Mouse (Mus musculus) T-cell, adult 2 months (primary cell): ENCODE measurements at regions not wholly inside any gene's neighbourhood (a gene's known extent, or its start where the extent isn't known, plus 50 kb on each side); places are given as distances from the start of the nearest gene placed in this dataset.
"Not testable (repeated sequence)": the region's sequence is repeated elsewhere in the genome, so short reads cannot be mapped to it uniquely, and the experiment has no call there.

Experiments
- DNase-seq: peaks from one replicate; pipeline ENCODE4 v3.0.0; 2022; ENCODE audit warnings: low spot score

DNA sequence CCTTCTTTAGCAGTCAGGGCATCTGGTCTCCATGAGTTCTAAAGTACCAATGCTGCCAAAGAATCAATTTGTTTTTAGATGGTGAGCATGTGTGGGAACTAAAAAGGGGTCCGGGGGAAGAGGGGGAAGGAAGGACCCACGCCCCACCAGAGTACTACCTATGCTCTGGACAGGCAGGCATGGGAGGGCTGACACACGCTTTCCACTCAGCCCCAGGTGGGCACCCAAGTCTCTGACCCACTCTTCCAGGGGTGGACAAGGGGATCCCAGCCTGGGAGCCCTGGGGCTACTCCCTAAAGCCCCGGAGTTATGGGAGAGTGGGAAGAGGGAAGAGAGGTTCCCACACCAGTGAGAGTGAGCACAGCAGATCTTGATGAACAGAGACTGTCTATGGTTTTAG is 1446.9 kb downstream of the Zfp704 start:
- no peak for DNase-seq

DNA sequence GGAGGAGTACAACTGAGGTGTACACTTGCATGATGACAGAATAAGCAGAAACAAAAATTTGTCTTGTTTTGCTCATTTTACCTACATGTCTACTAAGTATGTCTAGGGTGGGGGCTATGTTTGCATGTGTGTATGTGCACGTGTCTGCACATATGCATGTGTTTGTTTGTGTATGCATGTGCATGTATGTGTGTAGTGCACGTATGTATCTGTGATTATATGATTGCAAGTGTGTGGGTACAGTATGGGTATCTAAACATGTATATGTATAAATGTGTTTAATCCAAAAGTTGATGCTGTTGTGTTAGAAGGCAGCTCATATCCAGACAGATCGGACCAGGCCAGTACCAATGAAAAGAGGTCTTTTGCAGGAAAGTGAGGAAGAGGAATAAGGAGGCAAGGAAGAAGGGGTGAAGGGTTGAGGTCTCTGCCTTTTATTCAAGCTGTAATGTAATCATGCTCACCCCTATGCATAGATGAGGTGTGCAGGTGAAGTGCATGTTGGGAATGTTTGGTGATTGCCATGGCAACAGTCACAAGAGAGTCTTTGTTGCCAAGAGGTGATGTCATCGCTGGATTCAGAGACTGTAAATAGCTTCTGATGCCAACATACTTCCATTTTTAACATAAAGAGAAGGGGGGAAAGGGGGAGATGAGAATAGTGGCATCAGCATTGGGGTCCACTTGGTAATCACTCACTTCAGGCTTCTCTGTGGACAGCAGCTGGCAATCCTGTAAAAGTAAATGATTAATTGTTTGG is 1447.7 kb downstream of the Zfp704 start:
- no peak for DNase-seq

DNA sequence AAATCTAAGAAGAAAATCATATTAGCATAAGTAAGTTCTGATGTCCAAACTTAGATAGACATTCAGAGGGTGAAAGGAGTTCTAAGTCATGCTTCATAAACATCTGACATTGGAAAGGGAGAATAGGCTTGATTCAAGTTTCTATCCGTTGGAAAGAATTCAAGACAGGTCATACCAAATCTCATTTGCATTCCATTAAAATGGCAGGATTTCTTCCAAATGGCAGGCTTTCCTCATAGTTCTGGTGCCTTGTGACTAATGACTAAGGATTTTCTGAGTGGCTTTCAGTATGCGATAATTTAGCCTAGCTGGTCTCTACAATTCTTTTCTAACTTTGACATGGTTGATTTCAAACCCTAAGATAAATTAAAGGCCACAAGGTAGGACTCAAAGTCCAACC is 1466.9 kb downstream of the Zfp704 start:
- no peak for DNase-seq

DNA sequence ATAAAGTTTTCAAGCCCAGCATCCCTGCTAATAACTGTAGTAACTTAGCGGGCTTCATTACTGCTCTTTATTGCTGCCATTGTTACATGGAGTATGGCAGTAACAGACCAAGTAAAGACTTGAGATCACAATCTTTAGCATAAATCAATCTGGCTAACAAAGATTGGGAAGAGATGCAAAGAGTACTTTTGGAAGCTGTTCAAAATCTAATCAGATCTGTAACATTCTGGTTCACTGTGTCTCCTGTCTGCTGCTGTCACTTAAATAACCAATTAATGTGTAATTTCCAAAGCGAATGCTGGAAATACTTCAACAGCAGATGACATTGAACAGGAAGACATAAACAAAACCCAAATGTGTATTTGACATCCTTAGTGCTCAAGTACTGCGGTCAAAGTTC is 1467.7 kb downstream of the Zfp704 start:
- DNase-seq = no peak

DNA sequence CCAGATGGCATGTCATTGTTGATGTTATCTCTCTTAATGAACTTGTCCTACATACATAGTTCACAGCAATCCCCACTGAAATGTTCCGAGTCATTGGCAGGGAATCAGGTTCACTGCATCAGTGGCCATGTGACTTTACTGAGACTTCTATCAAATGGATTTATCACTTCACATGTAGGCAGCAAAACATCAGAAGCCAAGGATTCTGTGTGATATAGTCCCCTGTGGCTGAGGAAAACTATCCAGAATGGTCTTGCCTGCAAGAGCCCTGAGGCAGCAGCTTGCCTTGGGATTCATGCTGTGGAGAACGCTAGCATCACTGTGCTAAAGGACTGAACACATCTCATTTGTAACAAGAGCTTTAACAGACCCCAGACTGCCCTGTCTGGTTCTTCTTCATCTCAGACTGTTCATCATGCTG is 1468.2 kb downstream of the Zfp704 start:
- DNase-seq = no peak

GRCm38 (mm10) chr3:8123641-8124040 is 1486.2 kb downstream of the Zfp704 start:
- not testable (repeated sequence) for DNase-seq

GRCm38 (mm10) chr3:8123141-8123540 is 1486.7 kb downstream of the Zfp704 start:
- no peak for DNase-seq

GRCm38 (mm10) chr3:8098291-8098690 is 1478.0 kb upstream of the 1700008P02Rik start:
- DNase-seq = no peak

DNA sequence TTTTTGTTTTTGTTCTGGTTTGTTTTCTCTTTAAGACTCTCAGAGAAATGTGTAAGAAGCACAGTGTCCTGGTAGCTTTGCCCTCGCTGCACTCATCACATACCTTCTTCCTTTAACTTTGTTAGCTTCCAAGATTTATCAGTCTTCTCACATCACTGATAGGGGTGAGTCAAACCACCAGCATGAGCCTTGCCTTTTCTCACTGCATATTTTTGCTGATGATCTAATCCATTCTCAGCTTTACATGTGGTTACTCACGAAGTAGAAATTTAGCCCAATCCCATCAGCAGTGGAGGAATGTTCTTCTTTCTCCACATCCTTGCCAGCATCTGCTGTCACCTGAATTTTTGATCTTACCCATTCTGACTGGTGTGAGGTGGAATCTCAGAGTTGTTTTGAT is 1464.5 kb upstream of the 1700008P02Rik start:
- no peak for DNase-seq

DNA sequence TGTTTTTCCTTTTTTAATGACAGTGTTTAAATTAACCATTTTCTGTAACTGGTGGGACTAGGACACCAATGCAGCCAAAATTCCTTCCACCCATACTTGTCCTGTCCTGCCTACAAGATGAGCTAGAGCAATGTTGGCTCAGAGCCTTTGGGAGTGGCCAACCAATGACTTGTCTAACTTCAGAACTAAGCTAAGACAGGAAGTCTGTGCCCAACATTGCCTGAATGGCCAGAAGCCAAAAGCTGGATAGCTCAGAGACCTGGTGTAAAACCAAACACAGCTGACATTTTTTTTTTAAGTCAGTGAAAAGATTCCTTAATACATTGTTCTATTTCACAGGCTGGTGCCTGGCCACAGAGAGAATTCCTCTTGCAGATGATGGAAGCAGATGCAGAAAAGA is 1433.5 kb upstream of the 1700008P02Rik start:
- DNase-seq = no peak

- no peak for DNase-seq
Observed at GRCm38 (mm10) chr3:8051167-8051566, 1430.9 kb upstream of the 1700008P02Rik start.

DNA sequence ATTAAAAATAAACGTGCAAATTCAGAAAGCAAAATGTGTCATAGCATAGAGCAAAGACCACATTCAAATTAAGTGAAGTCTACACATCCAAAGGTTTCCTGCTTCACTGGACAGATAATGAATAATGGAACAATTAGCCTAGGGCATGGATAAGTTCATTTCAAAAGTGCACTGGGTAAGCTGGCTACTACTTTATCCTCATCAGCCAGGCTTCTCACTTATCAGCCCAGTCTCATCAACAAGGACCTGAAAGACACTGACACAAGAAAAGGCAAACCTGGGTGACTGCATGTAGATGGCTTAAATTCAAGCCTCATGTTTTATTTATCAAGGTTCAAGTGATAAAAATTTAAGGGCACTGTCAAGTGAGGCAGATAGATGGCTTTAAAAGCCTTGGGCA is 1429.5 kb upstream of the 1700008P02Rik start:
- DNase-seq = no peak

- DNase-seq = no peak
Observed at GRCm38 (mm10) chr3:8046348-8046747, 1426.1 kb upstream of the 1700008P02Rik start.

DNA sequence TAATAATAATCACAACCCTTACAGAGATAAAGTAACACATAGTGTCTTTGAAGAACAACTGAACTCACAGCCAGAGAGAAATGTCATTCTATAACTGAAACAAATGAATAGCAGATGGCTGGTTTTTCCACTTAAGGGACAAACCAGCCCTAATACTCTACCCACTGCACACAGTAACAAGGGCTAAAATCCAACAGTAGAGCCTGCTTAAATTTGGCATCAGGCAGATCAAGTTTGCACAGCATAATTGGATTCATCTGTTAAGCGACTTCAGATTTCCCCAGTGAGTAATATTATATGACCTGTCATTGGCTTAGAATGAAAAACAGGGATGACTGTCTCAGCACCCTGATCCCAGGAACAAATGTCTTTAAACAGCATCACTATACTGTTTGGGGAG is 1416.5 kb upstream of the 1700008P02Rik start:
- DNase-seq = no peak

- DNase-seq = no peak
Observed at GRCm38 (mm10) chr3:8035091-8035729, 1415.0 kb upstream of the 1700008P02Rik start.

DNA sequence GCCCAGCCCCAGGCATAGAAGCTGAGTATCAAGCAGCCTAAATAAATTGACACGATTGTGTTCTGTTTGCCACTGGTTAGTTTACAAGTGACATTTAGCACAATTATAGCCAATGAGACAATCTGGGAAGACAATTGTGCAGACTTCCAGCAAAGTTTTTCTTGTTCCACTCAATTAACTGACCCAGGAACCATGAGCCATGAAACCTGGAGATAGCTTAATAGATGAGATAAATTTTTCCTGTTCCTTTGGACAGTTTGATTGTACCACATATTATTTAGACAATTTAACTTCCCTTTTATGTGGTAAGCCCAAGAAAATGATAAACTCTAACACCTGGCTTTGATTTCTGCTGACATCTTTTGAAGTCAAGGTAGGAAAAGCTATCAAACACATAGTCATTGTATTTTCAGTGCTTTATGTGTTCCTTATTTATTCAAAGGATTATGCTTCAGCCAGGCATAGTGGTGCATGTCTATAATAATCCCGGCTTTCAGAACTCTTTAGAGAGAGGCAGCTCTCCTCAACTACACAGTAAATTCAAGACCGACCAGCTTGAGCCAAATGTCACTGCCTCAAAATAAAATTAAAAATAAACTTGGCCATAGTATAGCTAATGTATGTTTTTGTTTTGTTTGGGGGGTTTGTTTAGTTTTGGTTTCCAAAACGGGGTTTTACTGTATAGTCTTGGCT is 1406.2 kb upstream of the 1700008P02Rik start:
- no peak for DNase-seq

DNA sequence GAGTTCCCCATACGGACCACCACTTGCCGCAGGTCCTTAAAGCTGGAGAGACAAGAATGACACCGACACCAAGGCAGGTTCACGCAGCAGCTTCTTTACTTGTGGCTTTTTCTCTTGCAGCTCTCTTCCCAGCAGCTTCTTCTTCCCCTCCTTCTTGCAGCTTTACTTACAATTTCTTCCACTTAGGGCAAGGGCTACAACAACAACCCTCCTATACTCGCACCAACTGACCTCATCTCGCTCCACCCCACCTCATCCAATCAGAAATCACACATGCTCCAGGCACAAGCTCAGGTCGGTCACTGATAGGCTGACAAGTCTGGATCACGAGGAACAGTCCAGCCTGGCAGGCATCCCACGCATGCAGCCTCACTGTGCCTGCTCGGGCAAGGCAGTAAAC is 1402.4 kb upstream of the 1700008P02Rik start:
- no peak for DNase-seq

- no peak for DNase-seq
Observed at GRCm38 (mm10) chr3:8017489-8017888, 1397.2 kb upstream of the 1700008P02Rik start.

DNA sequence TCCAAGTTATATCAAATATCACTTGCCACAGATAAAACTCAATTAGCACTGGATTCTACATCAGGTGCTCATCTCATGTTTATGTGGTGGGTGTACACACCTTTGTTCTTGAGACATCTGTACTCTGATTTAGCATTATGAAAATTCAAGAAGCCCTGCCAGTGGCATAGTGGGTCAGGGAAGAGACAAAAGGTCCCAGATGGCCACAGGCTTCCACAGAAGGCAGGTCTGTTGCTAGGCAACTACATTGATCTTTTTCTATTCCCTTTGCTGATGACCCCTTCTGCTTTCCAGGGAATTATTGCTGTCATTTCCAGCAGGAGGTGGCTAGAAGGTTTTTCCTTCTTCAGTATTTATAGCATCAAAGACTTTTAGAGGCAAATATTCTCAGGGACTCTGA is 1396.7 kb upstream of the 1700008P02Rik start:
- no peak for DNase-seq

DNA sequence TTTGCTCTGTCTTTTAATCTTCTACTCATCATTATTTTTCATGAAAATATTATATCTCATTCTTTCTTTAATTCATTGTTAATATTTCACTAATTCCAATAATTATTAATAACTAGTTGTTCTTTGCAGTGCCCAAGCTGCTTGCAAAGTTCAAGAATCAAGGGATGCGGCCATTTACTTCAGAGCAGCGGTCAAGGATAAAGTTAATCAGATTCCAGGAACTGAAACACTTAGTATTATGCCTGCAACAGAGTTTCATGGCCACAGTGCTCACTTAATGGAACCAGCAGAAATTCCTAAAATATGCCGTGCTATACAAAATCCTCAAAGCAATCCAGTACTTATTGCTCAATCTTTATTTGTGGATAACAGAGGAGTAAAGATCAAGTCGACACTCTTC is 1389.7 kb upstream of the 1700008P02Rik start:
- no peak for DNase-seq

DNA sequence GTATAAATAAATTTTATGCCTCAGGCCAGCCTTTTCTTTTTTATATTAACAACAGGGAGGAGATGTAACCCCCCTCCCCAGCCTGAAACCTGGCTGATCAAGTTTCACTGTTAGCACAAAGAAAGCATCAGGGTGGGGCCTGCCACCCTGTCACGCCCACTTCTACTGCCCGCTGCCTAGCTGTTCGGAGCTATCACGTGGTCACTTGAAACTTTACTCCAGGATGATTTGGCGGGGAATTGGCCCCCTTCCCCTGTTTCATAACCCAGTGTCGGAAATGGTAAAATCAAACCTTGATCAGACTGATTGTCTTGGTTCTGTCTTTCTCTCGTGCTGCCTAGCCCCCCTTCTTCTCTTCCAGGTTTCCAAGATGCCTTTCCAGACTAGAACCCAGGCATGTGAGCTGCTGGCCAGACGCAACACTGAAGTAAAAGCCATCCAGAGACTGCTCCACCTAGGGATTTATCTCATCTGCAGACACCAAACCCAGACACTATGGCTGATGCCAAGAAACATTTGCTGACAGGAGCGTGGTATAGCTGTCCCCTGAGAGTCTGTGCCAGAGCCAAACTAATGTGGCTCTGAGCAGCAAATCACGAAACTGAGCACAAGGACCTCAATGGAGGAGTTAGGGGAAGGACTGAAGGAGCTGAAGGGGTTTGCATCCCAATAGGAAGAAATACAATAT is 1386.6 kb upstream of the 1700008P02Rik start:
- DNase-seq = no peak

GRCm38 (mm10) chr3:8006273-8006672 is 1386.0 kb upstream of the 1700008P02Rik start:
- DNase-seq = no peak

- not testable (repeated sequence) for DNase-seq
Observed at GRCm38 (mm10) chr3:8005684-8006083, 1385.4 kb upstream of the 1700008P02Rik start.
